Mouse (Mus musculus) lung, postnatal 25 days (tissue): ENCODE measurements around the gene Twist2.

Experiments
- DNase-seq: peaks from one replicate; pipeline ENCODE4 v3.0.0; 2022; ENCODE audit warnings: low spot score

The Twist2 gene

GRCm38 (mm10) chr1:91819237-91819636 is 18.0 kb downstream of the Twist2 start:
- DNase-seq = no peak

DNA sequence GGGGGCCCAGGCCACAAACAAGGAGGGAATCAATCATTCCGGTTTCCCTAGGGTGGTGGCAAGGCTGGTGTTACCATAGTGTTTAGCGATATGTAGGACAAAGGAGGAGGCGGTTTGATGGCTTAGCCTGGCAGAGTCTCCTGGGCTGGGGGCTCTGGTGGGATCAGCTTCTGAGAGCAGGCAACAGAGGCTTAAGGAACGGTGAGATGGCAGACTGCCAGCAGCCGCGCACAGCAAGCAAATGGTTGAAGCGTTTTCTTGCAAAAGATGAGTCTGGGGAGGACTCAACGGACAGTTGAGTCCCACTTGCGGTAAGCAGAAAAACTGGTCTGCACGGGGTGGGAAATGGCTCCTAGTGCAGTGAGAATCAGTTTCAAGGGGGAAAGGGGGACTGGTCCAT is 19.3 kb downstream of the Twist2 start:
- no peak for DNase-seq

DNA sequence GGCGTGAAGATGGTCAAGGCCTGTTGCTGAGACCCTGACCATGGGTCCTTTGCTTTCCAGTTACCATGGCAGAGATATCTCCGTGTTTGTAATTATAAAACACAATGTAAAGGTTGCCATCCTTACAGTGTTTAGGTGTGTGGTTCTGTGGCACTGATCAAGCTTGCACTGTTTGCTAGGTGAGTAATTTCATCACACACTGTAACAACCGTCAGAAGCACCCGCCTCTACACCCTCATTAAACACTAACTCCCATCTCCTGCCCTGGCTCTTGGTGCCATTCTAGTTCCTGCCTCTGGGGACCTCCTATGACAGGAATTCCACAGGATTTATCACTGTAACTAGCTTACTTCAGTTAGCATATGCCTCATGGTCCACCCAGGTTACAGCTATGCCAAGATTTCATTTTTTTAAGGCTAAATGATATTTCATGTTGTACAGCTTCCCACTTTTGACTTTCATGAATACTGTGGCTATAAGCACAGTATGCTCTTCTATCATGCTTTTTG is 21.1 kb downstream of the Twist2 start:
- DNase-seq = no peak

- peak; percentile 48 for DNase-seq
Observed at GRCm38 (mm10) chr1:91823530-91823929, 22.3 kb downstream of the Twist2 start.

DNA sequence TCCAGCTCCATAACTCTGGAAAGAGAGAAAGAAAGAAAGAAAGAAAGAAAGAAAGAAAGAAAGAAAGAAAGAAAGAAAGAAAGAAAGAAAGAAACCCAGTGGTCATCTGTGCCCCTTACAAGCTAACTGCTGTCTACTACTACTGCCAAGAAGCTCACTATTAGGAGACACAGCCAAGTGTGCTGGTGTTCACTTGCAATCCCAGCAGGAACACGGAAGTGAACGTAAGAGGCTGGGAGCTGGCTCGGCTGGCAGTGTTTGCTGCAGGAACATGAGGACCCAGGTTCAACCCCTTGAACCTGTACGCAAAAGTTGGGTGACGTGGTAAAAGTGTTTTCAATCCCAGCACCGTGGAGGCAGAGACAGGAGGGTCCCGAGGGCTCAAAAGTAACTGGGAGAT is 22.7 kb downstream of the Twist2 start:
- no peak for DNase-seq

- DNase-seq = no peak
Observed at GRCm38 (mm10) chr1:91825261-91825660, 24.0 kb downstream of the Twist2 start.

- DNase-seq = no peak
Observed at GRCm38 (mm10) chr1:91831978-91832377, 30.7 kb downstream of the Twist2 start.

- DNase-seq = no peak
Observed at GRCm38 (mm10) chr1:91839557-91839956, 38.3 kb downstream of the Twist2 start.

GRCm38 (mm10) chr1:91839979-91840378 is 38.7 kb downstream of the Twist2 start:
- DNase-seq = no peak

- no peak for DNase-seq
Observed at GRCm38 (mm10) chr1:91844236-91844635, 43.0 kb downstream of the Twist2 start.

- peak; percentile 10 for DNase-seq
Observed at GRCm38 (mm10) chr1:91844681-91845379, 43.6 kb downstream of the Twist2 start.

- DNase-seq = no peak
Observed at GRCm38 (mm10) chr1:91845380-91845957, 44.2 kb downstream of the Twist2 start.

- no peak for DNase-seq
Observed at GRCm38 (mm10) chr1:91851300-91851699, 50.0 kb downstream of the Twist2 start.

DNA sequence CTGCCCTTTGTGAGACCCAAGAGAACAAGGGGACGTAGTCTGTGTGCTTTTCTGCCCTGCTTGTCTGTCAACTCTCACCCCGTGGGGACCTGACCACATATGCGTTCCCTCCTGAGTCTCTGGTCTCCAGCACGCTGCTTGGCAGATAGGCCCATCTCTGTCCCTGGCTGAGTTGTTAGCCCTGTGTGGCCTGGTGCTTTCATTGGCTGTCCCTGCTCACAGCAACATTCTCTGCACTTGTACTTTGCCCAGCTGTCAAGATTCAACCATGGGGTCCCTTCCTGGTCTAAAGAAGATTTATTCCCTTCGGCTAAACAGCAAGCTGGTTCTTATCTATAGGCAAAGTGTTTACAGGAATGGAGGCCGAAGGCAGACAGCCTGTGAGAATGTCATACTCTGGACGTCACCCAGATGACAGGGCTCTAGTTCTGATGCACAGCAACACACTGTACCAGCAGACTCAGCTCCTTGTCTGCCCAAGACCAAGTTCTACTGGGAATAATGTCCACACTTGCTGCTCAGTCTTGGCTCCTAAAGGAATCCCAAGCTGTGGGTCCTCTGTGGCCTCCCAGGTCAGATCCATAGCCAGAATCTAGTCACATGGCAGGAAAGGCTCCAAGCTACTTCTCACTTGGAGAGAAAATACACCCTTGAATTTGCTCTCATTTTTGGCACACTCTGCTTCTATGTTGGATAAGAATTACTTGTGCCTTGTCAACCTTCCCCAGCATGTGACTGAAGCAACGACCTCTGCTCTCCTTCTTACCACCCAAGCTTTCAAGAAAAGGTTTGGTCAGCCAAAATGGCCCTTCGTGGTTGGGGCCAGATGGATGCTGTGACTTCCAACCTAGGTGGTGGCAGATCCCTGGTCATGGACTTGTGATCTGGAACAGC is 55.8 kb downstream of the Twist2 start:
- peak; percentile 41 for DNase-seq

DNA sequence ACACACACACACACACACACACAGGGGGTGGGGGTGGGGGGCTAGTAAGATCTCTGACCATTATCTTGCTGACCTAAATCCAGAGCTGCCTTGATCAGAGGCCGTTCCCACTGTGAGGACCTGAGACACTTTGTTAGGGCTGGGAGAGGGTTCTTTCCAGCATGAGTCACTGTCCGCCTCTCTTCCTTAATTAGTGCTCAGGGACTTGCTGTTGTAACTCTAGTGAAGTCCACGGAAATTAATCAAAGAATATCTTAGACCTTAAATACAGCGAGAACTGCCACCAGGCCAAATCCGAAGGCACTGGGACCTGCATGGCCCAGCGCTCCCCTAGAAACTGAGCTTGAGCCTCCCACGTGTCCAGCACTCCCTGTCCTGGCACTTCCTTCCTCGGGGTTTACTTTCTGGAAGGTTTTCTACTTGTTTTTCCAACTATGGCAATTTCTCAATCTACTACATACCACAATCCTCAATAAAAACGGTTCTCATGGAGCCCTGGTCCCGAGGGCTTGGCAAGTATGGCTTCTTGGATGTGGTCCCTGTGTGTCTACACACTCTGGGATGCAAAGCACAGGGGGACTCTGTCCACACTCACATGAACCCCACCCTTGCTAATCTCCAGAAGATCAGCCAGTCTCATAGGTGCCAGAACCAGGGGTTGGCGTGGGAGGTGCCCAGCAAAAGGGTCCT is 57.0 kb downstream of the Twist2 start:
- peak; percentile 19 for DNase-seq

GRCm38 (mm10) chr1:91858901-91859300 is 57.6 kb downstream of the Twist2 start:
- DNase-seq = no peak

- no peak for DNase-seq
Observed at GRCm38 (mm10) chr1:91861511-91861910, 60.2 kb downstream of the Twist2 start.

DNA sequence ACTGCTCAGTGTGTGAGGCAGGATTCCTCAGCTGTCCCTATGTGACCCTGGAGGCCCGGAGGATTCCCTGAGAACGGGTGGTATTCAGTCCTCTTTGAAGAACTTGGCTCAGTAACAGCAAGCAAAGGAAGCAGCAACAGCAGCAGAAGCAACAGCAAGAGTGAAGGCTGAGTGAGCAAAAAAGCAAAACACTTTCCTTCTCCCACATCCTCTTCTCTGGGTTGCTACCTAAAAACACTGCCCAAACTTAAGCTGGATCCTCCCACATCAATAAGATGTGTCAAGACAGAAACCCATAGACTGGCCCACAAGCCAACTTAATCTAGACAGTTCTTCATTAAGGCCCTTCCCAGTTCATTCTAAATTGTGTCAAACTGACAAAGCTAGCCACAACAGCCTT is 64.7 kb downstream of the Twist2 start:
- DNase-seq = no peak

DNA sequence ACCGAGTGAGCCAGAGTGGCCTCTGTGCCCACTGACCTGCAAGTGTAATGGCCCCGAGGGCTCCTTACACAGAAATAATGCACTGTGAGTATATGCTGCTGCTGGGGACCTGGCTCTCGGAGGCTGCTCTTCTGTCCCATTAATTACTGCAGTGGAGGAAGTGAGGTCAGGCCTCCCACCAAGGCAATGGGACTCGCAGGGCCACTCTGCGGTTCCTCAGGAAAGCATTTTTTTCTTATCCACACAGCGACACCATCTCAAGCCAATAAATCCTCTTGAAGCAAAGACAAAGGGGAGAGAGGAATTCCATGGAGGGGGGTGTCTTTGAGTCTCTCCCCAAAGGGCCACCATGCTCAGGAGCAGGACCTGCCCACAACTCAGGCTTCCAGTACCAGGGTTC is 69.8 kb downstream of the Twist2 start:
- DNase-seq = no peak

DNA sequence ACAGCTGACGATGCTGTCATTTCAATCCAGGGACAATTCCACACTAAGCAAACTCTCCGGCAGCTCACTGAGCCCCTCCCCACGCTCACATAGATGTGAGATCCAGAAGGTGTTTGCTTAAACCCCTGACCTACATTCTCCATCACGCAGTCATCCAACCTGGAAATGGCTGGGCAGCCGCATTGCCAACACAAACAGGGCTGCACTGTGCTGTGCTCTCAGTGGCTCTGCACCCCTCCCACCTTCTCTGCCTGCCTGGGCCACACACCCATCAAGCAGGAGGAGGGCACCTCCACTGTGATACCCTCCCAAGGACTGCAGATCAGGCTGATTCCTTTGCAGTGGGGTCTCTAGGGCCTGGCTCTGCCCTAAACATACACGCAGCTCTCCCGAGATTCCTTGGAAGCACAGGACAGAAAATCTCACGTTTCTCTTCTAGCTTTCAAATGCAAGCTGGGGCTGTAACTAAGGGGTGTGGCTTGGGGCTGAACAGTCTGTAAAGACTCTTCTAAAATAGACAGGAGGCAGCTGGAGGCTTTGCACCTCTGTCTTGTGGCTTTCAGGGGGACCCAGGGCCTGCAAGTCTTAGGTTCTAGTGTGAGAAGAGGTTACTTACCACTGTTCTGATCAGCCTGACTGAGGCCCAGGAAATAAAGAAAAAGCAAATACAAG is 71.3 kb downstream of the Twist2 start:
- peak; percentile 47 for DNase-seq

GRCm38 (mm10) chr1:91873572-91874285 is 72.5 kb downstream of the Twist2 start:
- DNase-seq = no peak
